Mouse (Mus musculus): ENCODE measurements around the gene Gli3.

- TF ChIP-seq CTCF (IDR thresholded peaks at IDR 0.05; ENCODE audit: control insufficient read depth, insufficient read depth, insufficient read length) (no peak), USF1 (IDR thresholded peaks at IDR 0.05; ENCODE audit: low read depth) (no peak)
These were observed 114.3 kb downstream of the Gli3 start for GRCm38 (mm10) chr13:15577133-15577917.
